Mouse (Mus musculus) erythroblast, embryonic 14.5 days (primary cell): ENCODE data around the gene Tuft1.
"Not testable (repeated sequence)": the region's sequence is repeated elsewhere in the genome, so short reads cannot be mapped to it uniquely, and the experiment has no call there.

Source experiments
- GATA1 ChIP-seq: IDR thresholded peaks from 2 replicates; pipeline ENCODE4 v1.6.1; 2012; ENCODE audit warnings: low read length, inconsistent platforms, mixed read lengths
- TAL1 ChIP-seq: IDR thresholded peaks from 3 replicates; pipeline ENCODE4 v1.6.1; 2012; ENCODE audit warnings: low read length, inconsistent platforms, mixed read lengths

DNA sequence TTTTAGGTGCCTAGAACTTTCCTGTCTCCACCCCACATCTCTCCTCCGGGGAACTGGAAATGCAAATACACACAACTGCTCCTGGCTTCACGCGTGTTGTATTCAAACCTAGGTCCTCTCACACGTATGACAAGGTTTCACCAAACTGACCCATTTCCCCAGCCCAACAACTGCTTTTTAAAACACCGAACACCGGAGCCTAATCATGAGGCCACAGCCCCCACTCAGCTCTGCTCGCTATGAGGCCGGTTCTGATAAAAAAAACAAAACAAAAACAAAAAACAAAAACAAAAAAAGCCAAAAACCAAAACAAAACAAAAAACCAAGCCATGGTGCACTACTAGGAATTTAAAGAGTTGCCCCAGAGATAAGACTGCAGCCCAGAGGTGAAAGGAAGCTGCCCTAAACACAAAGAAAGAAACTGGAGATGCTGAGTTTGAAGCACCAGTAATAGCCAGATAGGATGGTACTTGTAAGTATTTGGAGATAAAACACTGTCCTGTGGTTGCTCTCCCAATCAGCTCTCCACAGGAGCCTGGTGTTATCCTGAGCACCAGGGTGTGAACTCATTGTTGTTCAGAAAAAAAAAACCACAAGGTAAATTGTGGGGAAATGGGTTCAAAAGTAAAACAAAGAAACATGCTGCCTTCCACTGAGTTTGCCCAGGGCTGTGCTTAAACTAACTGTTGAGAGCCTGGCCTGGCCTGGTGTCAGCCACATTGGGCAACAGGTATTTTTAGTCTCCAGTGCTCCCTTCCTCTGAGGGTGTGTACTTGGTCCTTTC lies 27.5 kb upstream of the Tuft1 start:
- TF ChIP-seq TAL1, GATA1: not testable (repeated sequence)
